Mouse (Mus musculus) lung, postnatal 14 days (tissue): ENCODE data around the gene Gm49336.

Experiments
- DNase-seq: peaks from one replicate; pipeline ENCODE4 v3.0.0; 2021

The Gm49336 gene

GRCm38 (mm10) chr14:60219886-60220285, 31.4 kb downstream of the Gm49336 start:
- no peak for DNase-seq

GRCm38 (mm10) chr14:60217616-60218015, 33.7 kb downstream of the Gm49336 start:
- no peak for DNase-seq

- DNase-seq: no peak
Observed at GRCm38 (mm10) chr14:60216125-60216524, 35.2 kb downstream of the Gm49336 start.

- DNase-seq: no peak
Observed at GRCm38 (mm10) chr14:60215000-60215399, 36.3 kb downstream of the Gm49336 start.

- no peak for DNase-seq
Observed at GRCm38 (mm10) chr14:60214040-60214439, 37.3 kb downstream of the Gm49336 start.

- no peak for DNase-seq
Observed at GRCm38 (mm10) chr14:60209166-60209565, 42.1 kb downstream of the Gm49336 start.

GRCm38 (mm10) chr14:60204993-60205392, 46.3 kb downstream of the Gm49336 start:
- DNase-seq: no peak

GRCm38 (mm10) chr14:60196884-60197283, 54.4 kb downstream of the Gm49336 start, which contains the start of gene Atp8a2:
Gene Atp8a2 (minus strand): TSS chr14:60197179.
- DNase-seq: no peak

GRCm38 (mm10) chr14:60195999-60196398, 55.3 kb downstream of the Gm49336 start:
- DNase-seq: no peak

GRCm38 (mm10) chr14:60194606-60195005, 56.7 kb downstream of the Gm49336 start:
- DNase-seq: no peak

GRCm38 (mm10) chr14:60189771-60190170, 61.5 kb downstream of the Gm49336 start:
- no peak for DNase-seq

- DNase-seq: no peak
Observed at GRCm38 (mm10) chr14:60188201-60188825, 63.0 kb downstream of the Gm49336 start.

GRCm38 (mm10) chr14:60181306-60181705, 70.0 kb downstream of the Gm49336 start:
- DNase-seq: no peak

GRCm38 (mm10) chr14:60178571-60178955, 72.7 kb downstream of the Gm49336 start:
- DNase-seq: no peak

GRCm38 (mm10) chr14:60177614-60178570, 73.4 kb downstream of the Gm49336 start:
- DNase-seq: no peak

- peak; percentile 11 for DNase-seq
Observed at GRCm38 (mm10) chr14:60176891-60177613, 74.3 kb downstream of the Gm49336 start.

- no peak for DNase-seq
Observed at GRCm38 (mm10) chr14:60176469-60176890, 74.8 kb downstream of the Gm49336 start.

- DNase-seq: no peak
Observed at GRCm38 (mm10) chr14:60172286-60173055, 78.8 kb downstream of the Gm49336 start.

GRCm38 (mm10) chr14:60170845-60171610, 80.3 kb downstream of the Gm49336 start:
- no peak for DNase-seq

- DNase-seq: no peak
Observed at GRCm38 (mm10) chr14:60163367-60163766, 87.9 kb downstream of the Gm49336 start.
